Mouse (Mus musculus): ENCODE measurements around the gene Cenph.

DNA sequence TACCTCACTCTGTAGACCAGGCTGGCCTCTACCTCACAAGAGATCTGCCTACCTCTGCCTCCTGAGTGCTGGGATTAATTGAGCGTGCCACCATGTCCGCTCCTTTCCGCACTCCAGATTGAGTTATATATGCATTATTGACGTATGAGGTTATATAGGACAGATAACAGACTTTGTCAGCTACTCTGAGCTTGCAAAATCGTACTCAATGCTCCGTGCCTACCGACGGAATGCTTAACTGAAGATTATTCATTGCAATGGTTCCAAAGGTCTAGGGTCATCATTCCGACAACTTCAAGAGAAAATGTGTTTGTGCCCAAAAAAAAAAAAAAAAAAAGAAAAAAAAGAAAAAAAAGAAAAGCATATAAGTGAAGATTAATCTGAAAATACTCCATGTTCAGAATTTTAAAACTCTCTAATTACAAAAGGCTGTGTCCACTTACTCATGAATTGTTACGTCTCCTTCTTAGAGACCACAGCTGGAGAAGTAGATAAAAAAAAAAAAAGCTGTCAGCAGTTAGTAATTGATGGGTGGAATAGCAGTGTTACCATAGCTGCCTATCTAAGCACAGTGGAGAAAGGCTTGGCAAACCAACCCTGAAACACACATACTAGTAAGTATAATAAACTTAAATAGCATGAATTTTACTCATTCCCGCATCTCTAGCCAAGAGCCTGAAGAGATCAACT is 32.2 kb downstream of the Cenph start:
- TF ChIP-seq CTCF (conservative IDR thresholded peaks at IDR 0.05; ENCODE audit: insufficient read depth, insufficient read length, low read depth, low read length): no peak
- TF ChIP-seq POLR2A (IDR thresholded peaks at IDR 0.05; ENCODE audit: low read depth, low read length): no peak
